Mouse (Mus musculus): ENCODE measurements around the gene Zfp770. TPM values are rescaled to one million over a fixed set of nuclear protein-coding genes. Genes with fewer than 3 reads are reported as not detected.

The Zfp770 gene
- polyA plus RNA-seq, 1 experiment from 2014 or later: 3.1 TPM

DNA sequence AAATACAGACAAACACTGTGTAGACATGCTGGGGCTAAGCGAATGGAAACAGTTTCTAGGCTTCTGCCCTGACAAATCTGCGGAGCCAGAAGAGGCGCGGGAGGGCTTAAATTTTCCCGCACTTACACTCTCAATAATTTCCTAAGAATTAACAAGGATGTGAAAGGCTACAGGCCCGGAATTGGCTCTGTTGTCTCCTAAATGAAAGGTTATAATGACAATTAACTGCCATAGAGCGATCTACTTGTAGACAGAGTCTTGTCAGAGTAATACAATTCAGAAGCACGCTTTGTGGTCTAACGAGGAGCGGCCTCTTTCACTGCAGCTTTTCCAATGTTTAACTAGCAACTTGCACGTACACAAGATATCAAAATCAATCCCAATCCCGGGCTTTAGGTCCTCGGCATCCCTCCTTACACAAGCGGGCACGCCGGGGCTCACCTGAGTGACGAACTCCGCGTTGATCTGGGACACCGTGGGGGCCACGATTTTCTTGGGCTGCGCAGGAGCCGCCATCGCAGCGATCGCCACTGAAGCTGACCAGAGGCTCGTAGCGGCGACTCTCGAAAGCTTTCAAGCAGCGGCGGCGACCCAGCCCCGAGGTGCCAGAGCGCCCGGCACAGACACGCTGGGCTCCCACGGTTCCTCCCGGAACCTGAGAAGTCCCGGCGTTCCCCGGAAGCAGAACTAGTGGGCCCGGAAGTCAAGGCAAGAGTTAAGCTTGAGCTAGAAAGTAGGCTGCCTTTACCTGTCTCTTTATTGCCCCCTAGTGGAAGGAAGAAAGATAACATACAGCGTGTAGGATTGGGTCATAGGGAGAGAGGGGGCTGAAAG is 26.4 kb downstream of the Zfp770 start:
- H3K4me3 ChIP-seq: peak overlapping the region; percentile 86
- H3K9me3 ChIP-seq: no peaks in the 10 kb centered on the region
- H3K27me3 ChIP-seq (replicated peaks): no peaks in the 10 kb centered on the region
- WGBS: under 1% methylated on average over 44 of the region's 44 CpGs
- H3K36me3 ChIP-seq: peaks cover 13% of the 10 kb centered on the region
- no peak overlapping the region for H3K27ac ChIP-seq
- ATAC-seq (ENCODE audit: low FRiP score, low read depth): peak; percentile 91
- peak overlapping the region; percentile 83 for H3K9ac ChIP-seq
- H3K4me1 ChIP-seq: peaks cover 8% of the 10 kb centered on the region
- peak overlapping the region; percentile 91 for H3K4me2 ChIP-seq (replicated peaks)

DNA sequence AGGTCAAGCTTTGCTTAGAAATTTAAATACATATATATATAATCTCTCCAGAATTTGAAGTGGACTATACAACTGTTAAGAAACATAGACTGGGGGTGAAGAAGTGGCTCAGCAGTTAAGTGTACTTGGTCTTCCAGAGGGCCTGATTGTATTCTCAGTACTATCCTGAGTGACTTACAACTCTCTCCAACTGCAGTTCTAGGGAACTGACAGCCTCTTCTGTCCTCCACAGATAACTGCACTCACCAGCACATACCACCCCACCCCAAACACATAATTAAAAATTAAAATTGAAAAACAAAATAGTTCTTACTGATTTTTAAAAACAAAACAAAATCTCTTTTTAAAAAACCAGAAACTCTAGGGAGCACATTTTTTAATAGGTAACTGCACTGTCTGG is 28.0 kb downstream of the Zfp770 start:
- Histone ChIP-seq H3K4me1 (peaks cover 8% of the 10 kb centered on the region), H3K4me2 (replicated peaks) (no peak overlapping the region), H3K27me3 (replicated peaks) (no peaks in the 10 kb centered on the region), H3K9me3 (no peaks in the 10 kb centered on the region), H3K4me3 (no peak overlapping the region), H3K9ac (no peak overlapping the region), H3K27ac (no peak overlapping the region), H3K36me3 (peaks cover 16% of the 10 kb centered on the region)
- no peak for ATAC-seq (ENCODE audit: low FRiP score, low read depth)

DNA sequence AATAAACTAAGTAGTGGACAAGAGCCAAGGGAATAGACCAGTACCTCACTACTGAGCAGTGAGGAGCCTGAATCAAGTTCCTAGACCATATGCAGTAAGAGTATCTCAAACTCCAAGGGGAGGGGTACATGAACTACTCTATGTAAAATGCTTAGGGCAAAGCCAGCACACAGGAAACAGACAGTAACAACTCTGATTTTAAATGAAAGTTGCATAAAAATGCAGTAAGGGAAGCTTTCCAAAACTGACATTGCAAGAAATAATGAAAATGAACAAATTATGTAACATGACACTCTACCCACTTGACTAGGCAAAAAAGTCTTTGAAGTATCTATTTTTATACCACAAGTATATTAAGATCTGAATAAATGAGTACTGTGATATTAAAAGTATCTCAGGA is 33.4 kb downstream of the Zfp770 start:
- no peak for ATAC-seq (ENCODE audit: low FRiP score, low read depth)
- Histone ChIP-seq H3K9ac (no peak overlapping the region), H3K27ac (no peak overlapping the region), H3K27me3 (replicated peaks) (no peaks in the 10 kb centered on the region), H3K36me3 (peaks cover 43% of the 10 kb centered on the region), H3K9me3 (no peaks in the 10 kb centered on the region), H3K4me3 (no peak overlapping the region), H3K4me1 (no peaks in the 10 kb centered on the region), H3K4me2 (replicated peaks) (no peak overlapping the region)

DNA sequence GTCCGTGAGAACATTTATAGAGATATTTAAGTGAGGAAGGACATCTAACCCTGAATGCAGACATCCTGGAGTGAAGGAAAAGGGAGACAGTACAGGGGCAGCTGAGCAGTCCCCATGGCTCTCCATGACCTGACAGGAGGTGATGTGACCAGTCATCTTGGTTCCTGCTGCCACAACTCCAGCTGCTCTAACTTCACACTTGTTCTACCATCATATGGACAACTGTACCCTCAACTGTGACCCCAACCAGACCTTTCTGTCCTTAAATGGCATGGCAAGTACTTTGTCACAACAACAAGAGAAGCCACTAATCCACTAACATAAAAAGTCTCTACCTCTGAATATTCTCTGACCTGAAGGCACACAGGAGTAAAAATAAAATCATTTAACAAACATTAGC is 39.3 kb downstream of the Zfp770 start:
- Histone ChIP-seq H3K4me1 (no peaks in the 10 kb centered on the region), H3K4me3 (no peak overlapping the region), H3K27me3 (replicated peaks) (no peaks in the 10 kb centered on the region), H3K4me2 (replicated peaks) (no peak overlapping the region), H3K27ac (no peak overlapping the region), H3K9ac (no peak overlapping the region), H3K36me3 (peaks cover 54% of the 10 kb centered on the region), H3K9me3 (no peaks in the 10 kb centered on the region)
- ATAC-seq (ENCODE audit: low FRiP score, low read depth): no peak
- WGBS: 91% methylated on average over 1 of the region's 1 CpGs

DNA sequence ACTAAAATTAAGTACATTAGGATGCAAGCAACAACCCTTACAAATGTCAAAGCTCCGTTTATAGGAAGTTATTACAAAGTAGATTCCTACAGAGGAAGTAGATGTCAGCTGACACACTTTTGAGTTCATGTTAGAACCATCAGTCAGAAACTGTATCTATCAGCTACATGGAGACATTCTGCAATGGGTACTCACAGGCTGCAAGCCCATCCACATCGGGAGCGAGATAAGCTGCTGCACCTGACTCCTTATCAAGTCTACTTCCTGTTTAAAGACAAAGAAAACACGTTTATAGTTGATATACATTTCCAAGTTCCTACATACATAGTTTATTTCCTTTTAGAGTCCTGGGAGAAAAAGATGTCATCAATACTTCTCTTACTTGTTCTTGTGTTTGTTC is 43.9 kb downstream of the Zfp770 start:
- ATAC-seq (ENCODE audit: low FRiP score, low read depth): no peak
- no peak overlapping the region for H3K4me3 ChIP-seq
- H3K9ac ChIP-seq: no peak overlapping the region
- H3K27me3 ChIP-seq (replicated peaks): no peaks in the 10 kb centered on the region
- no peak overlapping the region for H3K4me2 ChIP-seq (replicated peaks)
- no peaks in the 10 kb centered on the region for H3K9me3 ChIP-seq
- H3K36me3 ChIP-seq: peaks cover 56% of the 10 kb centered on the region
- H3K4me1 ChIP-seq: no peaks in the 10 kb centered on the region
- no peak overlapping the region for H3K27ac ChIP-seq
- WGBS: 92% methylated on average over 4 of the region's 4 CpGs

DNA sequence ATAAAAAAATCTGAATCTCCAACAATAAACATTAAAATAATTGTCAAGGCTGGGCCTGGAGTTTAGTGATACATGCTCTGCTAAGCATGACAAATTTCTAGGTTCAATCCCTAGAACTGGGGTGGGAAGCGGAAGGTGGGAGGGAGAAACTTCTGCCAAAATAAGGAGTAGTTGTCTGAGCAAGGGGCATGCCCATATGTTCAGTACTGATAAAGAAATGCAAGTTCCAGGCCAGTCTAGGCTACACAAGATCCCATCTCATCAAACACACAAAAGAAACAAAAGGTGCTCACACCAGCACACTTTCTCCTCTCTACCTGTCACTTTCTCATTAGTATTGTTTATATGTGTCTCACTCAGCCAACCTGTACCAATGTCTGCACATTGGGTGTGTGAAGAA is 44.6 kb downstream of the Zfp770 start:
- H3K36me3 ChIP-seq: peaks cover 53% of the 10 kb centered on the region
- WGBS: 89% methylated on average over 1 of the region's 1 CpGs
- no peak for ATAC-seq (ENCODE audit: low FRiP score, low read depth)

DNA sequence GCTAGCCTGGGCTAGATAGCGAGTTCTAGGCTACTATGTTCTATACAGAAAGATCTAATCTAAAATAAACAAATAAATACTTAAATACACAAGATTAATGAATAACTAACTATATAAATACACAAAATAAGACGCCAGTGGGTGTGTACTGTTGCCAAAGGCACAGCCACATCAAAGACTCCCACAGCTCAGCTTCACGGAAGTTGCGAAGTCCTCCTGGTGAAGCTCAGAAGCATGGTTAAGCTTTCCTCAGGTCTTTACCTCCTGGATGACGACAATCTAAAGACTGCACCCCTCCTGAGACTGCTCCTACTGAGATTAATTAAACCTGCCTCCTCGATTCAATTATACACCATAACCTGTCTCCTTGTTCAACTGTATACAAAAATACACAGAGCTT is 48.0 kb downstream of the Zfp770 start:
- 95% methylated on average over 6 of the region's 6 CpGs for WGBS
- peaks cover 64% of the 10 kb centered on the region for H3K36me3 ChIP-seq

More for the DNA sequence above, 44.6 kb downstream of the Zfp770 start:
- Histone ChIP-seq H3K27me3 (replicated peaks) (no peaks in the 10 kb centered on the region), H3K27ac (no peak overlapping the region), H3K9me3 (no peaks in the 10 kb centered on the region), H3K4me1 (no peaks in the 10 kb centered on the region), H3K4me3 (no peak overlapping the region), H3K4me2 (replicated peaks) (no peak overlapping the region), H3K9ac (no peak overlapping the region)

DNA sequence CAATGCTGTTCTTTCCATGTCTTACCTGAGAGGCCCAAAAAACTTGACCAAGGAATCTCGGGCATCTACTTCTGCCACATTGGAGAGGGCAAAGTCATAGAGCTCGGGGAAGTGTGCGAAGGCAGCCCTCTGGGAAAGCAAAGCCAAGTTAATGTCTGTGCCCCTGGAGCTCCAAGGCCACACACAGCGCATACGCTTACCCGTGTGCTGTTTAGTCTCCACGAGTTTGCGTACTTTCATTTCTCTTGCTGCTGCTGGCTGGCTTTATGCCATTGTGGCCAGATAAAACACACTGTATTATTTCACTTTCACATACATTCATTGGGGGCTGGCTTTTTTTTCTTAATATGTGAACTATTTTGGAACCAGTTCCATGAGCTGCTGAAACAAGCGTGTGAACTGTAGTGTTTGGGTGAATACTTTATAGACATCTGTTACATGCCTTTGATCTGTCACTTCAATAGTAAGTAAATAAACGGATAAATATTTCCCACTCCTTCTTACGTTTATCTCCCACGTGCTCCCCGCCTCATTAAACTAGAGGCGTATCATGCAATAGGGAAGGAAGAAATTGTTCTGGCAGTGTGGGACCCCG is 54.3 kb downstream of the Zfp770 start:
- Histone ChIP-seq H3K27ac (no peak overlapping the region), H3K4me2 (replicated peaks) (no peak overlapping the region), H3K27me3 (replicated peaks) (no peaks in the 10 kb centered on the region), H3K36me3 (peaks cover 64% of the 10 kb centered on the region), H3K4me1 (no peaks in the 10 kb centered on the region), H3K4me3 (no peak overlapping the region), H3K9ac (no peak overlapping the region), H3K9me3 (no peaks in the 10 kb centered on the region)
- ATAC-seq (ENCODE audit: low FRiP score, low read depth): no peak
- 93% methylated on average over 15 of the region's 15 CpGs for WGBS

More for the DNA sequence above, 48.0 kb downstream of the Zfp770 start:
- Histone ChIP-seq H3K9me3 (no peaks in the 10 kb centered on the region), H3K4me2 (replicated peaks) (no peak overlapping the region), H3K9ac (no peak overlapping the region), H3K4me1 (no peaks in the 10 kb centered on the region), H3K4me3 (no peak overlapping the region), H3K27ac (no peak overlapping the region), H3K27me3 (replicated peaks) (no peaks in the 10 kb centered on the region)
- ATAC-seq (ENCODE audit: low FRiP score, low read depth): no peak

DNA sequence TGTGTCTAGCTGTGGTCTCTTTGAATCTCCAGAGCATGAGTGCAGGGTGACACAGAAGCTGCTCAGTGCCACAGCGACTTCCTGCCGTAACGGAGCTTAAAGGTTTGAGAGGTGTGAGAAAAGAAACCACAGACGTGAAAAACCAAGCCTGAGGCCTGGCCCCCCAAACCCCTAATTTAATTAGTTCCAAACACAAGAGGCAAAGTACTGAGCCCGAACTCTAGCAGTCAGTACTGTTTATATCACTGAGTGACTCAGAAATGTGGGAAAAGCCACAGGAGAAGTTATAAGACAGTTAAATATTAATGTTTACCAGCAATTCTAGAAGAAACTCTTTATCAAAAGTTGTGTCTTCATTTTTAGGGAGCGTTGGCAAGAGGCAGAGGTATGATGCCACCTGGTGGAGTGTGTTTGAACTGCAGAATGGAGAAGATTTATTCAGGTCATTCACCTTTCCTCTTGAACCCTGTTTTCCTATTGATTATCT is 55.9 kb downstream of the Zfp770 start:
- no peak for ATAC-seq (ENCODE audit: low FRiP score, low read depth)
- no peak overlapping the region for H3K9ac ChIP-seq

DNA sequence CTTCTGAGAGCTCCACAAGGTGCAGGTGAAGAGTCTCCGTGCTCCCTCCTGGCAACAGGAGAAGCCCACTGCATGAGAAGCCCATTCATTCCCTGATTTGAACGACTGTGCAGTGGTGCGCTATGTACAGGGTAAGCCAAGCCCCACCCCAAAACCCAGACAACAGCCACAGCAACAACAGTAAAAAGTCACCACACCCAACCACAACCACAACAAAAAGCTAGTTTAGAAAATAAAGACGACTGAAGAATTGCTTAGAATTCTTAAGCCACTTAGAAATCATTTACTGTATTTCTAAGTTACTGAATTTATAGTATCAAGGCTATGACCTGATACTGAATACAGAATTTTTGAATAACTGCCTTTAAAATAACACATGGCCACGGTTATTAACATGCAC is 56.4 kb downstream of the Zfp770 start:
- H3K4me2 ChIP-seq (replicated peaks): no peak overlapping the region
- H3K36me3 ChIP-seq: peaks cover 69% of the 10 kb centered on the region

More for the DNA sequence above, 55.9 kb downstream of the Zfp770 start:
- H3K36me3 ChIP-seq: peaks cover 70% of the 10 kb centered on the region
- no peak overlapping the region for H3K27ac ChIP-seq
- WGBS: 85% methylated on average over 6 of the region's 6 CpGs
- no peaks in the 10 kb centered on the region for H3K4me1 ChIP-seq
- no peak overlapping the region for H3K4me3 ChIP-seq
- no peak overlapping the region for H3K4me2 ChIP-seq (replicated peaks)
- no peaks in the 10 kb centered on the region for H3K27me3 ChIP-seq (replicated peaks)
- H3K9me3 ChIP-seq: no peaks in the 10 kb centered on the region

DNA sequence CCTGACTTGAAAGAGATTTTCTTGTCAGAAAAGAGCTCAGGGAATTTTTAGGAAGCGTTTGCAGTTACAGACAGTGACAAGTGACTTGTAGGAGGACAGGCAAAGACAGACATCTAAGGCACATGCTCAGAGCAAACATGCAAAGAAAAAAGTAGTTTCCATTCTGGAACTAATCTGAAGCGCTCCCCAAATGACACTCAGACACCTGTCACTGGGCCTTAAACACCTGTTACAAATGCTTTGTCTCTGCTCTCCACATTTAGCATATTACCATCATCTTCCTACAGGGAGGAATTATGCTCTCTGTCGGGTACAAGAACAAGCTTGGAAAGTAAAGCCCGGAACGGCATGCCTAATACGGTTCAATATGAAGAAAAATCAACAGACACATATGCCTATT is 57.4 kb downstream of the Zfp770 start:
- Histone ChIP-seq H3K4me1 (no peaks in the 10 kb centered on the region), H3K27me3 (replicated peaks) (no peaks in the 10 kb centered on the region), H3K4me3 (no peak overlapping the region), H3K9me3 (no peaks in the 10 kb centered on the region), H3K4me2 (replicated peaks) (no peak overlapping the region), H3K27ac (no peak overlapping the region), H3K36me3 (peaks cover 70% of the 10 kb centered on the region), H3K9ac (no peak overlapping the region)
- no peak for ATAC-seq (ENCODE audit: low FRiP score, low read depth)
- WGBS: 95% methylated on average over 6 of the region's 6 CpGs

More for the DNA sequence above, 56.4 kb downstream of the Zfp770 start:
- WGBS: 90% methylated on average over 5 of the region's 5 CpGs
- no peak overlapping the region for H3K4me3 ChIP-seq
- H3K4me1 ChIP-seq: no peaks in the 10 kb centered on the region
- no peak overlapping the region for H3K9ac ChIP-seq
- H3K27ac ChIP-seq: no peak overlapping the region
- H3K27me3 ChIP-seq (replicated peaks): no peaks in the 10 kb centered on the region
- H3K9me3 ChIP-seq: no peaks in the 10 kb centered on the region
- no peak for ATAC-seq (ENCODE audit: low FRiP score, low read depth)

Data from neural tube, embryonic 12.5 days (tissue).